In genomic region chr12:25220780-25221106, GRCm38 (mm10) we compare ENCODE assay signal across 24 mouse cellular contexts.
A peak's percentile ranks its signal among the peaks of the same experiment; 100 is the strongest.
DNase-seq lines count a peak whose midpoint lies in the region; ATAC-seq and TF ChIP-seq lines count a peak whose summit lies in the region.
"Had no signal": no experiment of that assay in that cellular context is flagged by ENCODE, and none has a peak within 500 bp of the region (broad histone marks: within the 10 kb centered on the region; RNA-seq: fewer than 3 reads in every experiment).

No protein-coding gene starts in this region.

- WGBS in forebrain, embryonic 10.5 days: 11% methylated on average over 4 of the region's 4 CpGs
- WGBS in forebrain, embryonic 12.5 days: 13% methylated on average over 4 of the region's 4 CpGs
- 52% methylated on average over 4 of the region's 4 CpGs for WGBS in kidney, adult 2 months
- WGBS in midbrain, embryonic 10.5 days: 14% methylated on average over 4 of the region's 4 CpGs
- WGBS in midbrain, postnatal 0 days: 39% methylated on average over 4 of the region's 4 CpGs

- no peaks in the 10 kb centered on the region for H3K36me3 ChIP-seq in forebrain, embryonic 10.5 days (replicated peaks)
- H3K36me3 ChIP-seq in forebrain, embryonic 12.5 days (replicated peaks): no peaks in the 10 kb centered on the region
- no peaks in the 10 kb centered on the region for H3K36me3 ChIP-seq in kidney, adult 2 months (ENCODE audit: control insufficient read depth, insufficient read depth, low read length)
- no peaks in the 10 kb centered on the region for H3K36me3 ChIP-seq in midbrain, embryonic 10.5 days
- no peaks in the 10 kb centered on the region for H3K36me3 ChIP-seq in midbrain, postnatal 0 days (ENCODE audit: insufficient read depth, low read length)
- H3K36me3 ChIP-seq: heart, embryonic 13.5 days; intestine, embryonic 15.5 days; limb, embryonic 12.5 days; liver, embryonic 12.5 days; midbrain, embryonic 13.5 days had no signal

- no peak for TF ChIP-seq CTCF in kidney, adult 2 months (conservative IDR thresholded peaks at IDR 0.05; ENCODE audit: insufficient read depth, insufficient read length, low read depth, low read length)
- TF ChIP-seq CTCF in midbrain, postnatal 0 days (IDR thresholded peaks at IDR 0.05): no peak

- H3K4me2 ChIP-seq in forebrain, embryonic 12.5 days: no peak overlapping the region
- H3K4me2 ChIP-seq in midbrain, postnatal 0 days (ENCODE audit: low read depth, low read length, poor library complexity, severe bottlenecking): no peak overlapping the region
- H3K4me2 ChIP-seq: heart, embryonic 13.5 days; intestine, embryonic 15.5 days; limb, embryonic 12.5 days; liver, embryonic 12.5 days; midbrain, embryonic 13.5 days had no signal

- H3K9me3 ChIP-seq in forebrain, embryonic 10.5 days: no peaks in the 10 kb centered on the region
- H3K9me3 ChIP-seq in forebrain, embryonic 12.5 days: no peaks in the 10 kb centered on the region
- no peaks in the 10 kb centered on the region for H3K9me3 ChIP-seq in midbrain, embryonic 10.5 days (replicated peaks)
- no peaks in the 10 kb centered on the region for H3K9me3 ChIP-seq in midbrain, postnatal 0 days (ENCODE audit: low read length)
- H3K9me3 ChIP-seq: heart, embryonic 13.5 days; intestine, embryonic 15.5 days; limb, embryonic 12.5 days; liver, embryonic 12.5 days; midbrain, embryonic 13.5 days had no signal

- peaks cover 61% of the 10 kb centered on the region for H3K27me3 ChIP-seq in forebrain, embryonic 10.5 days (ENCODE audit: poor library complexity, severe bottlenecking)
- peaks cover 13% of the 10 kb centered on the region; the same call in 1 of the 2 replicates for H3K27me3 ChIP-seq in forebrain, embryonic 12.5 days
- no peaks in the 10 kb centered on the region for H3K27me3 ChIP-seq in kidney, adult 2 months (replicated peaks; ENCODE audit: control insufficient read depth, insufficient read depth, low read length)
- peaks cover 14% of the 10 kb centered on the region for H3K27me3 ChIP-seq in midbrain, embryonic 10.5 days (ENCODE audit: low read depth, poor library complexity, severe bottlenecking)
- no peaks in the 10 kb centered on the region for H3K27me3 ChIP-seq in midbrain, postnatal 0 days (ENCODE audit: insufficient read depth, low read length)
- H3K27me3 ChIP-seq: intestine, embryonic 15.5 days; limb, embryonic 12.5 days; liver, embryonic 12.5 days; Patski had no signal

- peaks cover 60% of the 10 kb centered on the region for H3K4me1 ChIP-seq in forebrain, embryonic 10.5 days
- H3K4me1 ChIP-seq in forebrain, embryonic 12.5 days: peaks cover 20% of the 10 kb centered on the region
- peaks cover 50% of the 10 kb centered on the region for H3K4me1 ChIP-seq in kidney, adult 2 months (ENCODE audit: control insufficient read depth, insufficient read depth, low read length)
- peaks cover 59% of the 10 kb centered on the region for H3K4me1 ChIP-seq in midbrain, embryonic 10.5 days
- no peaks in the 10 kb centered on the region for H3K4me1 ChIP-seq in midbrain, postnatal 0 days (ENCODE audit: insufficient read depth, low read length)

- H3K27ac ChIP-seq in forebrain, embryonic 10.5 days: peak overlapping the region; percentile 20; the same call in 1 of the 2 replicates
- no peak overlapping the region for H3K27ac ChIP-seq in forebrain, embryonic 12.5 days
- peak overlapping the region; percentile 85 for H3K27ac ChIP-seq in kidney, adult 2 months (ENCODE audit: insufficient read depth, low read depth, low read length)
- peak overlapping the region; percentile 56 for H3K27ac ChIP-seq in midbrain, embryonic 10.5 days (replicated peaks)
- no peak overlapping the region for H3K27ac ChIP-seq in midbrain, postnatal 0 days (ENCODE audit: low read depth, low read length)
- H3K27ac ChIP-seq: gastrocnemius, adult 2 months; heart, adult 2 months; heart, embryonic 13.5 days; hindbrain, postnatal 0 days; intestine, embryonic 15.5 days; limb, embryonic 12.5 days; liver, embryonic 12.5 days; midbrain, embryonic 13.5 days had no signal

- no peak for DNase-seq in forebrain, embryonic 10.5 days (ENCODE audit: extremely low spot score, low spot score)
- no peak for DNase-seq in kidney, adult 2 months
- DNase-seq in kidney, postnatal 4 days: no peak
- no peak for DNase-seq in midbrain, embryonic 10.5 days (ENCODE audit: low spot score)
- no peak for DNase-seq in midbrain, postnatal 0 days (ENCODE audit: low spot score)
- no peak for DNase-seq in thymus, postnatal 36 days
- DNase-seq: adrenal gland, postnatal 10 days; cerebellum, adult 11 months; cerebellum, adult 9-10 months; cerebellum, postnatal 36 days; gastrocnemius, adult 2 months; gastrocnemius, postnatal 36 days; heart, adult 2 months; heart, postnatal 10 days; liver, postnatal 0 days; lung, postnatal 36 days had no signal

- H3K9ac ChIP-seq in forebrain, embryonic 12.5 days: no peak overlapping the region
- no peak overlapping the region for H3K9ac ChIP-seq in midbrain, postnatal 0 days (replicated peaks; ENCODE audit: low read length, poor library complexity, severe bottlenecking)
- H3K9ac ChIP-seq: heart, embryonic 13.5 days; intestine, embryonic 15.5 days; limb, embryonic 12.5 days; liver, embryonic 12.5 days; liver, postnatal 0 days; midbrain, embryonic 13.5 days had no signal

- TF ChIP-seq POLR2A in kidney, adult 2 months (IDR thresholded peaks at IDR 0.05; ENCODE audit: low read depth, low read length): no peak

- ATAC-seq in forebrain, embryonic 12.5 days (ENCODE audit: low FRiP score): no peak
- no peak for ATAC-seq in midbrain, postnatal 0 days (ENCODE audit: low FRiP score)
- ATAC-seq: hindbrain, postnatal 0 days; intestine, embryonic 15.5 days; liver, embryonic 12.5 days; liver, postnatal 0 days; midbrain, embryonic 13.5 days; Patski had no signal

- H3K4me3 ChIP-seq in forebrain, embryonic 10.5 days: no peak overlapping the region
- no peak overlapping the region for H3K4me3 ChIP-seq in forebrain, embryonic 12.5 days (replicated peaks)
- H3K4me3 ChIP-seq in kidney, adult 2 months (ENCODE audit: insufficient read depth, low read depth, low read length): no peak overlapping the region
- no peak overlapping the region for H3K4me3 ChIP-seq in midbrain, embryonic 10.5 days
- no peak overlapping the region for H3K4me3 ChIP-seq in midbrain, postnatal 0 days (ENCODE audit: low read depth, low read length)
- H3K4me3 ChIP-seq: gastrocnemius, adult 2 months; heart, adult 2 months; heart, embryonic 13.5 days; intestine, embryonic 15.5 days; limb, embryonic 12.5 days; liver, embryonic 12.5 days; midbrain, embryonic 13.5 days had no signal

Comparison
In these comparisons a context has a peak if more than half of its experiments do, and no peak if none do; other contexts are left out.
1. H3K27ac ChIP-seq: peak in forebrain, embryonic 10.5 days (single experiment), kidney, adult 2 months (single experiment) and midbrain, embryonic 10.5 days (single experiment); none in forebrain, embryonic 12.5 days (single experiment) and midbrain, postnatal 0 days (single experiment).